Mouse (Mus musculus) kidney, adult 2 months (tissue): ENCODE measurements at regions not wholly inside any gene's neighbourhood (a gene's known extent, or its start where the extent isn't known, plus 50 kb on each side); places are given as distances from the start of the nearest gene placed in this dataset.

Experiments used
- DNase-seq: peaks from one replicate; pipeline ENCODE4 v3.0.0; 2021
- H3K27ac ChIP-seq: fragments of 200-500 bp; 2 replicates; pipeline ENCODE4 v1.5.1; 2012; ENCODE audit warnings: low read depth, low read length, control low read depth, inconsistent platforms; ENCODE audit not compliant: insufficient read depth
- H3K27me3 ChIP-seq: fragments of 200-500 bp; replicated peaks from 2 replicates; pipeline ENCODE4 v1.6.1; 2012; ENCODE audit warnings: mild to moderate bottlenecking, moderate library complexity, low read length, inconsistent platforms; ENCODE audit not compliant: control insufficient read depth, insufficient read depth
- H3K36me3 ChIP-seq: fragments of 200-500 bp; 2 replicates; pipeline ENCODE4 v1.6.1; 2012; ENCODE audit warnings: mild to moderate bottlenecking, moderate library complexity, low read length, inconsistent platforms; ENCODE audit not compliant: control insufficient read depth, insufficient read depth
- H3K4me1 ChIP-seq: fragments of 200-500 bp; 2 replicates; pipeline ENCODE4 v1.6.1; 2011; ENCODE audit warnings: low read length; ENCODE audit not compliant: control insufficient read depth, insufficient read depth
- H3K4me3 ChIP-seq: fragments of 200-500 bp; 2 replicates; pipeline ENCODE4 v1.5.1; 2011; ENCODE audit warnings: mild to moderate bottlenecking, low read depth, low read length, control low read depth; ENCODE audit not compliant: insufficient read depth
- CTCF ChIP-seq: fragments of 200-500 bp; conservative IDR thresholded peaks from 2 replicates; pipeline ENCODE4 v1.5.1; 2011; ENCODE audit warnings: low read depth, mild to moderate bottlenecking, control low read depth, low read length, moderate library complexity, mixed read lengths; ENCODE audit not compliant: insufficient read depth, insufficient read length
- POLR2A ChIP-seq: fragments of 200-500 bp; IDR thresholded peaks from one replicate; pipeline ENCODE4 v1.6.1; 2011; ENCODE audit warnings: low read depth, low read length, control low read depth
- WGBS: fragments of 180-500 bp; shearing (Covaris S2); methylation state at CpG from one replicate; pipeline ENCODE4 v1.1.7; 2018; 5-methylcytosine and 5-hydroxymethylcytosine counted together

DNA sequence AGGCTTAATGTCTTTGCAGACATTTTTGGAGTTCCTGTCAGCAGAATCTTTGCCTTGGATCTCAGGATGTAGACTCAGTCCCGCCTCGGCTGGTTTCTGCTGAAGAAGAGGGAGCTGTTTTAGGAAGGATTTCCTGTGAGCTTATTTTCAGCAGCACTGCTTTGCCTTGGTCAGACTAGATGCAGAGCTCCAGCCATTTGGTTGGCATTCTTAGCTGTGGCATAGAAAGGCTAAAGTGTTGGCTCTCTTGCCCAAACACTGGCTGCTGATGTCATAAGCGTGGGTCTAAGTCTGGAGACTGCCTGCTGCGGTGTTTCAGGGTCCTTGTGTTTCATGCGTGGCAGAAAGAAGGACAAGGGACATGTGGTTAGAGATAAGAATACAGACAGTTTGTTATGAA, 245.0 kb downstream of the Etnk1 start:
- WGBS, result 81% methylated on average over 5 of the region's 5 CpGs
- H3K36me3 ChIP-seq, result no peaks in the 10 kb centered on the region

DNA sequence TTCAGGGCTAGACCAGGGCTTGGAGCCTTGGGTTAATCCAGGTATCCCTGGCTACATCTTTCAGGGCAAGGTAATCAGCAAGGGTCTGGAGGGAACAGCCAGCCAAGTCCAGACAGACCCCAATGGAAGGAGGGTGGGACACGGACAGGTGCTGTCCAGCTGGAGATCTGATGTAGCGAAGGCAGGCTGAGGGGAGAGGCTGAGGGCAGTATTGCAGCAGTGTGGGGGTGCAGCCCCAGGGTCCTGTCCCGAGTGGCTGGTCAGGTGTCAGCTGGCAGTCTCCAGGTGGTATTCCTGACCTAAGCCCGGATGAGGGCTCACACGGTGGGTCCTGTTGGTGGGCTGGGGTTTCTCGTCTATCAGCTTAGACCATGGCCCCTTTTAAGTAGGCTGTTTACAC, 245.7 kb downstream of the Etnk1 start:
- no peak for TF ChIP-seq POLR2A
- no peak for TF ChIP-seq CTCF
- Histone ChIP-seq H3K27ac (no peak overlapping the region), H3K27me3 (no peaks in the 10 kb centered on the region), H3K4me3 (no peak overlapping the region), H3K36me3 (no peaks in the 10 kb centered on the region), H3K4me1 (no peaks in the 10 kb centered on the region)
- WGBS, result 87% methylated on average over 6 of the region's 6 CpGs
- DNase-seq, result no peak

More for the DNA sequence above, 245.0 kb downstream of the Etnk1 start:
- no peak for DNase-seq
- TF ChIP-seq POLR2A (no peak), CTCF (no peak)
- H3K4me3 ChIP-seq, result no peak overlapping the region
- no peaks in the 10 kb centered on the region for H3K27me3 ChIP-seq
- H3K4me1 ChIP-seq, result no peaks in the 10 kb centered on the region
- H3K27ac ChIP-seq, result no peak overlapping the region

DNA sequence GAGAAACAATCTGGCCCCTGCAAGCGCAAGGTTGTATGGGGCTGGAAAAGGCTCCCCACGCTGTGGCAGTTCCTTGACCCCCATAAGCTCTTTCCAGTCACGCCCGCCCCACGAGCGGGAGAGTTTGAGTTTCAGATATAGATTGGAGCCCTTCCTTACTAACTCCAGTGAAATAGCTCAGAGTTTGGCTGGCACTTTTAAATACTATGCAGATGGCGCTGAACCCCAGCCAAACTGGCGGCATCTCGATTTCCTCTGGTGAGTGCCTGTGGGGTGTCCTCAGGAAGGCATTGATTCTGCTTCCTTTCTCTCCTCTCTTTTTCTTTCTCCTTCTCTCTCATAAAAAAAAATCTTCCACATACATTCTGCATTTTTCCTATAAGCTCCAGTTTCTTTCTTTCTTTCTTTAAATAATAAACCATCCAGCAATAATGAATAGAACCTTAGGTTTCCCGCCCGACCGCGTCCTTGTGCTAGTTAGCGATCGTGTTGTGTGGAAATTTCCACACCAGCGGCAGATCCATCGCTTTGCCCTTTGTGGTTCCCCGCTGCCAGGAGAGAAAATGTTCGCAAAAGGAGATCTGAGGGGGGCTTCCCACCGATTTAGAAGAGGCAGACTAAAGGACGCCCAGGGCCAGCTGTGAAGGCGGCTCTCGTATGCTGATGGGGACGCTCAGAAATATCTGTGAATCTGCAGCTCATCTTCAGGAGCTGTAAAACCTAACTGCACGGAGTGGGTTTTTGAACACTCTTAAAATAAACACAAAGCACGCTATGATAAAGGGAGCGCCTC, 247.8 kb downstream of the Etnk1 start:
- H3K27me3 ChIP-seq, result no peaks in the 10 kb centered on the region
- no peak for DNase-seq
- H3K36me3 ChIP-seq, result no peaks in the 10 kb centered on the region
- no peaks in the 10 kb centered on the region for H3K4me1 ChIP-seq
- 90% methylated on average over 27 of the region's 27 CpGs for WGBS
- no peak for TF ChIP-seq CTCF
- TF ChIP-seq POLR2A, result no peak
- H3K27ac ChIP-seq, result no peak overlapping the region
- no peak overlapping the region for H3K4me3 ChIP-seq

DNA sequence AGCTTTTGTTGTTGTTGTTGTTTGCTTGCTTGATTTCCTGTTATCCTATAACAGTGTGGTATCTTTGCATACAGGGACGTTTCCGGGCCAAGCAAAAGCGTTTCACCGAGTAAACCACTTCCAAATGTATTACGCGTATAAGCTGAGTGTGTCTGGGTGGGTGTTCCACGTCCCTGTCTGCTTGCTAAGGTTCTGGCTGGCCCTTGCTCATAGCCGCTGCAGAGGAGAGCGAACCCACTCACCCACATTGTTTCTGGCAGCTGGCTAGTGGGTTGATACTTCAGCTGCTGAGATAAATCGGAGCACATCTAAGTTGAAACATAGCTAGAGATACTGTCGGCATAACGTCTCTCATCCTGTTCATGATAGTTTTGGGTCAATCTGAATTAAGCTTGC, 248.4 kb downstream of the Etnk1 start:
- TF ChIP-seq POLR2A (no peak), CTCF (no peak)
- H3K36me3 ChIP-seq, result no peaks in the 10 kb centered on the region
- DNase-seq, result no peak
- 91% methylated on average over 12 of the region's 12 CpGs for WGBS
- no peak overlapping the region for H3K4me3 ChIP-seq
- H3K27ac ChIP-seq, result no peak overlapping the region
- no peaks in the 10 kb centered on the region for H3K27me3 ChIP-seq
- no peaks in the 10 kb centered on the region for H3K4me1 ChIP-seq

DNA sequence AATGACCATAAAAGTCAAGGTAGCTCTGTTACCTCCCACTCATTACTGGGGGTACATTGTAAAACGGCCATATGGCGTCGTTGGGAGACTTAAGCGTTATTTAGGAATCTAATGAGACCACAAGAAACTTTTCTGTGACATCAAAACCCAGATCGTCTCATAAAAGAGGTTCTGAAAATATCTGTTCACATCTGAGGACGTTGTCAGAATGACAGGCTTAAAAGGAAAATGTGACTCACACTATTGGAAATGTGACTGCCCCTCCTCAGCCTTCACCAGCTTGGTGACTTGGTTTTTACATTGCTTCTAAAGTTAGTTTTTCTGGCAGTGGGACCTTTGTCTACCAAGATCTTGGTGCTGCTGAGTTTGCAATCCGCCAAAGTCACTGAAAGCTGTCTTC, 252.9 kb downstream of the Etnk1 start:
- Histone ChIP-seq H3K36me3 (no peaks in the 10 kb centered on the region), H3K27ac (no peak overlapping the region), H3K4me1 (no peaks in the 10 kb centered on the region), H3K27me3 (no peaks in the 10 kb centered on the region), H3K4me3 (no peak overlapping the region)
- WGBS, result 80% methylated on average over 7 of the region's 7 CpGs
- no peak for DNase-seq
- no peak for TF ChIP-seq CTCF
- no peak for TF ChIP-seq POLR2A

DNA sequence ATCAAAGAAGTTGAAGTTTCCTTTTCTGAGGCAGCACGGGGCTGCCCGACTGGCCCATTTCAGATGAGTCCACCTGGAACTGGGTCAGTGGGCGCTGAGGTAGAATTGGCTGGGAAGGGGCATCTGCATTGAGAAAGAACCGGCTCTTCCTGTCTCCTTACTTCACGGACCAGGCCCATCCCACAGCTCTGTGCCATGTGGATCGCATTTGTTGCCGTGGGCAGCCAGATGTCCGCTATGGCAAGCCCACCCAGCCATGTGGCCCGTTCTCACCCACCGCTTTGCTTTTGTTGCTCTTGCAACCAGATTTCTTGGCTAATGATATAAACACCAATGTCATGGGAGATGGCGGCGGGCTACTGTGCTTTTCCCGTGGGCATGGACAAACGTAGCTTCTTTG, 256.0 kb downstream of the Etnk1 start:
- DNase-seq, result no peak
- Histone ChIP-seq H3K36me3 (no peaks in the 10 kb centered on the region), H3K27me3 (no peaks in the 10 kb centered on the region), H3K4me1 (no peaks in the 10 kb centered on the region), H3K27ac (no peak overlapping the region), H3K4me3 (no peak overlapping the region)
- TF ChIP-seq POLR2A (no peak), CTCF (no peak)
- WGBS, result 95% methylated on average over 14 of the region's 14 CpGs

DNA sequence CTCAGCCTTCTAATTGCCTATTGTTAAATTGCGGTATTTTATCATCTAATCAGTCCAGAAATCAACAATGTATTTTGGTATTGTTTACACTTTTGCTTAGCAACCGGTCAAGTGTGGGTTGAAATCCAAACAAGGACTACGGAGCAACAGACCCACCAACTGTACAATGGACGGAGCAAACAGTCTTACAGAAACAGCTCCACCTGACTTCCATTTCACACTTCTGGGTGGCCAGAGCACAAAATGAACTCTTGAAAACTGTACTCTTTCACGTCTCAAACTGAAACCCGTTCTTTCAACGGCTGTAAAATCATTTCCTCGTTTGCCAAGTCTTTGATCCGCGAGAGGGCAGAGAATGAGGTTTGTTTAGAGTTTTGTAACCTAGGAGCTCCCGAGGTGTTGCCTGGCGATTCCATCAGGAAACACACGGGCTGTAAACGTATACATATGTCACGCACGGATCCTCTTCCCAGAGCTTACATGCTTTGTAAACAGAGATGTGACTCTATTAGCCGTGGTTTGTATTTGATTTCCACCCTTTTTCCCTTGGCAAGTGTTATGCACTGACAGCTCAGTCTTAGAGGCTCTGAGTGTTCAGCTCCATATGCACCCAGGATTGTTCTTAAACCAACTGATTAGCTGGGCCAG, 258.3 kb downstream of the Etnk1 start:
- no peak for DNase-seq
- no peaks in the 10 kb centered on the region for H3K27me3 ChIP-seq
- no peaks in the 10 kb centered on the region for H3K36me3 ChIP-seq
- TF ChIP-seq CTCF (no peak), POLR2A (no peak)
- 20% methylated on average over 17 of the region's 17 CpGs for WGBS
- no peak overlapping the region for H3K4me3 ChIP-seq
- no peaks in the 10 kb centered on the region for H3K4me1 ChIP-seq
- no peak overlapping the region for H3K27ac ChIP-seq
